In the genomic region with DNA sequence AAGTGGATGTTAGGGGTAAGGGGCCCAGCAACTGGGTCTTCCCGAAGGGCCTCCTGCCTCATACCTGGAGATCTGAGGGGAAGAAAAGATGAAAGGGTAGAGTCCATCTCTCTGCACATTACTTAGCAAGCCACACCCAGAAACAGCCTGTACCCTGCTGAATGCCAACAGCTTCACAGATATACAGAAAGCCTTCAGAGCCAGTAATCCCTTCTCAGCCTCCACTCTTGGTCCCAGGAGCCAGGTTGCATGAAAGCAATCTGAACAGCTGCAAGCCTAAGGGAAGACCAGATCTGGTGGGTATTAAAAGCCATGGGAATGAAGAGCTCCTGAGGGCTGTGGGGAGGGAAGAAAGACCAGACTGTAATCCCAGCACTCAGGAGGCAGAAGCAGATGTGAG, we compare ENCODE assay signal across 33 mouse cellular contexts. TPM values are rescaled to one million over a fixed set of nuclear protein-coding genes. Genes with fewer than 3 reads are reported as not detected.
A peak's percentile ranks its signal among the peaks of the same experiment; 100 is the strongest.
DNase-seq lines count a peak whose midpoint lies in the region; ATAC-seq and TF ChIP-seq lines count a peak whose summit lies in the region.
"Had no signal": no experiment of that assay in that cellular context is flagged by ENCODE, and none has a peak within 500 bp of the region (broad histone marks: within the 10 kb centered on the region; RNA-seq: fewer than 3 reads in every experiment).

No protein-coding gene starts in this region.

- no peak for TF ChIP-seq CTCF in intestine, postnatal 0 days (IDR thresholded peaks at IDR 0.05; ENCODE audit: low read depth)

- WGBS in midbrain, embryonic 11.5 days: 86% methylated on average over 1 of the region's 1 CpGs
- 93% methylated on average over 1 of the region's 1 CpGs for WGBS in midbrain, embryonic 13.5 days
- WGBS in intestine, postnatal 0 days: 39% methylated on average over 1 of the region's 1 CpGs

- no peaks in the 10 kb centered on the region for H3K36me3 ChIP-seq in midbrain, embryonic 11.5 days (ENCODE audit: control insufficient read depth, insufficient read depth, low read length)
- H3K36me3 ChIP-seq in midbrain, embryonic 13.5 days: no peaks in the 10 kb centered on the region
- H3K36me3 ChIP-seq in intestine, postnatal 0 days (ENCODE audit: control insufficient read depth, insufficient read depth): no peaks in the 10 kb centered on the region
- H3K36me3 ChIP-seq: forebrain, embryonic 10.5 days; heart, embryonic 12.5 days; heart, embryonic 15.5 days; hindbrain, embryonic 10.5 days; hindbrain, embryonic 13.5 days had no signal

- no peaks in the 10 kb centered on the region for H3K27me3 ChIP-seq in midbrain, embryonic 11.5 days (ENCODE audit: control insufficient read depth, insufficient read depth, low read length)
- no peaks in the 10 kb centered on the region for H3K27me3 ChIP-seq in midbrain, embryonic 13.5 days
- no peaks in the 10 kb centered on the region for H3K27me3 ChIP-seq in intestine, postnatal 0 days (replicated peaks; ENCODE audit: control insufficient read depth, insufficient read depth, low read length)
- H3K27me3 ChIP-seq: forebrain, embryonic 13.5 days; heart, embryonic 12.5 days; heart, embryonic 15.5 days; hindbrain, embryonic 13.5 days had no signal

- H3K27ac ChIP-seq in midbrain, embryonic 11.5 days (ENCODE audit: low read depth, low read length): no peak overlapping the region
- H3K27ac ChIP-seq in midbrain, embryonic 13.5 days: no peak overlapping the region
- H3K27ac ChIP-seq in intestine, postnatal 0 days (ENCODE audit: low read depth, low read length): peak overlapping the region; percentile 24; the same call in 1 of the 2 replicates
- H3K27ac ChIP-seq: forebrain, embryonic 10.5 days; forebrain, embryonic 13.5 days; heart, embryonic 15.5 days; hindbrain, embryonic 10.5 days; hindbrain, embryonic 13.5 days had no signal

- no peak overlapping the region for H3K4me2 ChIP-seq in midbrain, embryonic 11.5 days
- no peak overlapping the region for H3K4me2 ChIP-seq in midbrain, embryonic 13.5 days (replicated peaks)
- peak overlapping the region; percentile 10; the same call in 1 of the 2 replicates for H3K4me2 ChIP-seq in intestine, postnatal 0 days (replicated peaks; ENCODE audit: low read depth)
- H3K4me2 ChIP-seq: forebrain, embryonic 13.5 days; heart, embryonic 12.5 days; heart, embryonic 15.5 days; hindbrain, embryonic 13.5 days had no signal

- no peak overlapping the region for H3K9ac ChIP-seq in midbrain, embryonic 11.5 days (ENCODE audit: low read length)
- no peak overlapping the region for H3K9ac ChIP-seq in midbrain, embryonic 13.5 days (replicated peaks)
- H3K9ac ChIP-seq in intestine, postnatal 0 days (ENCODE audit: low read depth, low read length): no peak overlapping the region
- H3K9ac ChIP-seq: forebrain, embryonic 13.5 days; heart, embryonic 12.5 days; heart, embryonic 15.5 days; hindbrain, embryonic 13.5 days had no signal

- no peak for ATAC-seq in midbrain, embryonic 11.5 days (ENCODE audit: low FRiP score)
- no peak for ATAC-seq in midbrain, embryonic 13.5 days
- peak; percentile 68 for ATAC-seq in intestine, postnatal 0 days
- ATAC-seq: CD4-positive, CD25-positive, alpha-beta regulatory T cell, adult 4 months; forebrain, embryonic 13.5 days; forebrain, embryonic 16.5 days; hindbrain, embryonic 16.5 days had no signal

- H3K4me1 ChIP-seq in midbrain, embryonic 11.5 days (ENCODE audit: control insufficient read depth, insufficient read depth, low read length): no peaks in the 10 kb centered on the region
- H3K4me1 ChIP-seq in midbrain, embryonic 13.5 days (replicated peaks): no peaks in the 10 kb centered on the region
- H3K4me1 ChIP-seq in intestine, postnatal 0 days (replicated peaks; ENCODE audit: control insufficient read depth, insufficient read depth, low read length): no peaks in the 10 kb centered on the region
- H3K4me1 ChIP-seq: forebrain, embryonic 13.5 days; heart, embryonic 15.5 days; hindbrain, embryonic 10.5 days; hindbrain, embryonic 13.5 days had no signal

- no peak overlapping the region for H3K4me3 ChIP-seq in midbrain, embryonic 11.5 days (ENCODE audit: low read depth, low read length)
- no peak overlapping the region for H3K4me3 ChIP-seq in midbrain, embryonic 13.5 days (replicated peaks)
- no peak overlapping the region for H3K4me3 ChIP-seq in intestine, postnatal 0 days (ENCODE audit: low read depth, low read length)
- H3K4me3 ChIP-seq: erythroblast, embryonic 14.5 days; forebrain, embryonic 10.5 days; forebrain, embryonic 13.5 days; heart, embryonic 12.5 days; heart, embryonic 15.5 days; hindbrain, embryonic 10.5 days; hindbrain, embryonic 13.5 days had no signal

- peak; percentile 81 for DNase-seq in midbrain, embryonic 11.5 days (ENCODE audit: low spot score, missing footprints)
- peak; percentile 98 for DNase-seq in gonadal fat pad, adult 2 months (ENCODE audit: low read depth)
- no peak for DNase-seq in gastrocnemius, postnatal 10 days
- no peak for DNase-seq in urinary bladder, postnatal 4 days (ENCODE audit: low spot score in 2 of 2)
- DNase-seq: adrenal gland, adult 2 months; adrenal gland, postnatal 14 days; cerebellum, adult 11-12 months; cerebellum, adult 8-10 months; cerebellum, postnatal 10 days; cerebellum, postnatal 36 days; embryo, embryonic 11 days; gastrocnemius, postnatal 14 days; heart, adult 18-20 months; heart, postnatal 10 days; heart, postnatal 36 days had no signal

- H3K9me3 ChIP-seq in midbrain, embryonic 11.5 days (ENCODE audit: control insufficient read depth, low read length): no peaks in the 10 kb centered on the region
- no peaks in the 10 kb centered on the region for H3K9me3 ChIP-seq in midbrain, embryonic 13.5 days
- H3K9me3 ChIP-seq in intestine, postnatal 0 days (ENCODE audit: control insufficient read depth): no peaks in the 10 kb centered on the region
- H3K9me3 ChIP-seq: forebrain, embryonic 10.5 days; forebrain, embryonic 13.5 days; heart, embryonic 12.5 days; heart, embryonic 15.5 days; hindbrain, embryonic 10.5 days; hindbrain, embryonic 13.5 days had no signal

RNA-seq across cellular contexts. Expression of gene Nrip2, which starts 9.9 kb away (rescaled TPM):
- polyA plus RNA-seq in midbrain, embryonic 11.5 days (2014; fragmentation: Nextera tagmentation; extraction: Ambion mirVana): 2.2 and 2.7 TPM in 2 replicates
- polyA plus RNA-seq in midbrain, embryonic 13.5 days (2015; fragmentation: Nextera tagmentation; extraction: Ambion mirVana): 7.7 and 7.8 TPM in 2 replicates
- 7.5 and 8.2 TPM in 2 replicates for polyA plus RNA-seq in gonadal fat pad, adult 2 months (2012; rRNA removed)
- polyA plus RNA-seq in intestine, postnatal 0 days (2015; fragmentation: Nextera tagmentation; extraction: Ambion mirVana): 2.3 and 3.4 TPM in 2 replicates
- 1 to 10 TPM; 3.3 to 3.4 TPM for total RNA-seq in gastrocnemius, postnatal 10 days (2021)
- polyA plus RNA-seq: erythroblast, embryonic 14.5 days had no signal

RNA-seq across cellular contexts. Expression of gene Gm44596, which starts 13.9 kb away (rescaled TPM):
- polyA plus RNA-seq in midbrain, embryonic 11.5 days (2014; fragmentation: Nextera tagmentation; extraction: Ambion mirVana): not detected in 2 replicates
- polyA plus RNA-seq in midbrain, embryonic 13.5 days (2015; fragmentation: Nextera tagmentation; extraction: Ambion mirVana): not detected in 2 replicates
- not detected in 2 replicates for polyA plus RNA-seq in gonadal fat pad, adult 2 months (2012; rRNA removed)
- polyA plus RNA-seq in intestine, postnatal 0 days (2015; fragmentation: Nextera tagmentation; extraction: Ambion mirVana): not detected in 2 replicates
- not detected for total RNA-seq in gastrocnemius, postnatal 10 days (2021)
- total RNA-seq: adrenal gland, adult 2 months; adrenal gland, postnatal 14 days; adrenal gland, postnatal 4 days; gastrocnemius, adult 18-20 months; gastrocnemius, postnatal 14 days; gastrocnemius, postnatal 4 days; heart, adult 18-20 months; heart, postnatal 10 days; heart, postnatal 36 days; MEL had no signal
- polyA plus RNA-seq: adrenal gland, adult 2 months; C2C12; CD4-positive, CD25-positive, alpha-beta regulatory T cell, adult 4 months; embryonic facial prominence, embryonic 11.5 days; erythroblast, embryonic 14.5 days; forebrain, embryonic 10.5 days; forebrain, embryonic 13.5 days; forebrain, embryonic 16.5 days; heart, embryonic 12.5 days; heart, embryonic 15.5 days; hindbrain, embryonic 10.5 days; hindbrain, embryonic 13.5 days; hindbrain, embryonic 16.5 days had no signal

RNA-seq across cellular contexts. Expression of gene Tex52, which starts 13.9 kb away (rescaled TPM):
- 0.25 and 0.44 TPM in 2 replicates for polyA plus RNA-seq in midbrain, embryonic 11.5 days (2014; fragmentation: Nextera tagmentation; extraction: Ambion mirVana)
- polyA plus RNA-seq in midbrain, embryonic 13.5 days (2015; fragmentation: Nextera tagmentation; extraction: Ambion mirVana): 0.44 and 0.63 TPM in 2 replicates
- 0.18 and 0.20 TPM in 2 replicates for polyA plus RNA-seq in gonadal fat pad, adult 2 months (2012; rRNA removed)
- not detected in 2 replicates for polyA plus RNA-seq in intestine, postnatal 0 days (2015; fragmentation: Nextera tagmentation; extraction: Ambion mirVana)
- total RNA-seq in gastrocnemius, postnatal 10 days (2021): under 1 TPM in 1 of 2 experiments, not detected in 1; 0.36 TPM
- total RNA-seq: adrenal gland, adult 2 months; adrenal gland, postnatal 14 days; adrenal gland, postnatal 4 days; gastrocnemius, adult 18-20 months; gastrocnemius, postnatal 14 days; heart, adult 18-20 months; heart, postnatal 10 days; heart, postnatal 36 days; MEL had no signal
- polyA plus RNA-seq: adrenal gland, adult 2 months; CD4-positive, CD25-positive, alpha-beta regulatory T cell, adult 4 months had no signal

RNA-seq across cellular contexts. Expression of gene Foxm1, which starts 26.4 kb away (rescaled TPM):
- 49.8 and 55.3 TPM in 2 replicates for polyA plus RNA-seq in midbrain, embryonic 11.5 days (2014; fragmentation: Nextera tagmentation; extraction: Ambion mirVana)
- 17.8 and 19.7 TPM in 2 replicates for polyA plus RNA-seq in midbrain, embryonic 13.5 days (2015; fragmentation: Nextera tagmentation; extraction: Ambion mirVana)
- polyA plus RNA-seq in gonadal fat pad, adult 2 months (2012; rRNA removed): 3.0 and 4.5 TPM in 2 replicates
- 4.7 and 5.7 TPM in 2 replicates for polyA plus RNA-seq in intestine, postnatal 0 days (2015; fragmentation: Nextera tagmentation; extraction: Ambion mirVana)
- total RNA-seq in gastrocnemius, postnatal 10 days (2021): 10 to 100 TPM in 1 of 2 experiments, 1 to 10 TPM in 1; 8.6 to 10.4 TPM

RNA-seq across cellular contexts. Expression of gene Rhno1, which starts 26.5 kb away (rescaled TPM):
- 176 and 178 TPM in 2 replicates for polyA plus RNA-seq in midbrain, embryonic 11.5 days (2014; fragmentation: Nextera tagmentation; extraction: Ambion mirVana)
- polyA plus RNA-seq in midbrain, embryonic 13.5 days (2015; fragmentation: Nextera tagmentation; extraction: Ambion mirVana): 132 and 136 TPM in 2 replicates
- 6.7 and 10.2 TPM in 2 replicates for polyA plus RNA-seq in gonadal fat pad, adult 2 months (2012; rRNA removed)
- polyA plus RNA-seq in intestine, postnatal 0 days (2015; fragmentation: Nextera tagmentation; extraction: Ambion mirVana): 39.1 and 39.5 TPM in 2 replicates
- 10 to 100 TPM; 12.8 to 16.2 TPM for total RNA-seq in gastrocnemius, postnatal 10 days (2021)

Comparison
In these comparisons a context has a peak if more than half of its experiments do, and no peak if none do; other contexts are left out.
1. DNase-seq: peak in midbrain, embryonic 11.5 days (single experiment) and gonadal fat pad, adult 2 months (single experiment); none in gastrocnemius, postnatal 10 days (single experiment) and urinary bladder, postnatal 4 days (0 of 2).